Mouse (Mus musculus) heart, postnatal 0 days (tissue): ENCODE data around the gene Tgfbr3. TPM values are rescaled to one million over a fixed set of nuclear protein-coding genes. Genes with fewer than 3 reads are reported as not detected.

Experiments
- ATAC-seq: fragments of 200-750 bp; cut with Nextera tagmentation; 2 replicates; pipeline ENCODE4 v1.8.0; 2017; ENCODE audit warnings: low read depth, moderate number of reproducible peaks, moderate library complexity; ENCODE audit not compliant: insufficient read depth
- DNase-seq: peaks from one replicate; pipeline ENCODE4 v3.0.0-alpha.2; 2016; ENCODE audit warnings: low spot score
- H3K27ac ChIP-seq: fragments of 300-500 bp; sonication (generic); 2 replicates; pipeline ENCODE4 v1.5.1; 2014; ENCODE audit warnings: low read depth, mild to moderate bottlenecking
- H3K27me3 ChIP-seq: fragments of 300-500 bp; sonication (generic); 2 replicates; pipeline ENCODE4 v1.6.1; 2014; ENCODE audit warnings: low read length, mixed read lengths; ENCODE audit not compliant: control insufficient read depth, insufficient read depth
- H3K36me3 ChIP-seq: fragments of 300-500 bp; sonication (generic); replicated peaks from 2 replicates; pipeline ENCODE4 v1.6.1; 2014; ENCODE audit warnings: low read length, mixed read lengths; ENCODE audit not compliant: control insufficient read depth, insufficient read depth
- H3K4me1 ChIP-seq: fragments of 300-500 bp; sonication (generic); 2 replicates; pipeline ENCODE4 v1.6.1; 2014; ENCODE audit warnings: antibody characterized with exemption; ENCODE audit not compliant: control insufficient read depth, insufficient read depth
- H3K4me2 ChIP-seq: fragments of 300-500 bp; sonication (generic); 2 replicates; pipeline ENCODE4 v1.6.1; 2014; ENCODE audit warnings: low read depth, mild to moderate bottlenecking, low read length, moderate library complexity
- H3K4me3 ChIP-seq: fragments of 300-500 bp; sonication (generic); 2 replicates; pipeline ENCODE4 v1.5.1; 2014; ENCODE audit warnings: low read depth, low read length
- H3K9ac ChIP-seq: fragments of 300-500 bp; sonication (generic); replicated peaks from 2 replicates; pipeline ENCODE4 v1.6.1; 2014; ENCODE audit warnings: low read depth, low read length, mixed read lengths
- H3K9me3 ChIP-seq: fragments of 300-500 bp; sonication (generic); replicated peaks from 2 replicates; pipeline ENCODE4 v1.6.1; 2016; ENCODE audit warnings: low read length; ENCODE audit not compliant: control insufficient read depth
- CTCF ChIP-seq: IDR thresholded peaks from 2 replicates; pipeline ENCODE4 v1.5.1; 2016; ENCODE audit warnings: antibody characterized with exemption, control low read depth, low read depth
- EP300 ChIP-seq: IDR thresholded peaks from 2 replicates; pipeline ENCODE4 v1.6.1; 2016; ENCODE audit warnings: antibody characterized with exemption, low read depth
- WGBS: fragments of 180-500 bp; shearing (Covaris S2); extraction: QIAGEN DNeasy Blood & Tissue Kit; methylation state at CpG from one replicate; pipeline ENCODE4 v1.1.7; 2014; 5-methylcytosine and 5-hydroxymethylcytosine counted together
- polyA plus RNA-seq: library from polyadenylated mRNA; unstranded; fragments of >200 nt; fragmentation: Nextera tagmentation; extraction: Ambion mirVana; gene quantifications from 2 replicates; pipeline ENCODE4 v1.2.1, GENCODE M21; 2015
- total RNA-seq: library from RNA; depleted of rRNA; stranded (reverse); fragments of >200 nt; gene quantifications from 2 replicates; pipeline ENCODE4 v1.2.3, GENCODE M21; 2014; ENCODE audit warnings: low replicate concordance

Gene Tgfbr3
- total and polyA plus RNA-seq, 2 experiments from 2014 or later = 11.8 to 60.6 TPM

DNA sequence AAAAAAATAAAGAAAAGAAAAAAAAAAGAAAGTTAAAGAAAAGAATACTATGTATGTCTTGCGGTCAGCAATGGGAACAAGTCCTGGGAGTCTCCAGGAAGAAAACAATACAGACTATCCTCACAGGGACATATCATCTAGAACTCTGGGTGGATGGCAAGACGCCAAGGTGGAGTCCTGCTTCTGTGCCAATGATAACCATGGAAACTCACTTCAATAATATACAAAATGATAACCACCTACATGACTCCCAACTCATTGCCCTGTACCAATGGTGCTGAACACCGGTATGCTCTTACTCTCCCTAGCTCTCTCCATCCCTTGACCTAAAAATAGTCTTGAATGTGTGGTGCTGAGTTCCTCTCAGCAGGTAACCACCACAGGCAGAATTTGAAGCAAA is 168.8 kb downstream of the Tgfbr3 start:
- DNase-seq (peak; percentile 45), ATAC-seq (no peak)
- TF ChIP-seq EP300 (no peak), CTCF (no peak)
- H3K27me3 ChIP-seq = no peaks in the 10 kb centered on the region
- H3K4me1 ChIP-seq = peaks cover 13% of the 10 kb centered on the region
- H3K27ac ChIP-seq = peak overlapping the region; percentile 63; the same call in 1 of the 2 replicates
- H3K4me2 ChIP-seq = no peak overlapping the region
- no peaks in the 10 kb centered on the region for H3K9me3 ChIP-seq
- H3K36me3 ChIP-seq = peaks cover 38% of the 10 kb centered on the region
- no peak overlapping the region for H3K4me3 ChIP-seq
- no peak overlapping the region for H3K9ac ChIP-seq
- 32% methylated on average over 3 of the region's 3 CpGs for WGBS

DNA sequence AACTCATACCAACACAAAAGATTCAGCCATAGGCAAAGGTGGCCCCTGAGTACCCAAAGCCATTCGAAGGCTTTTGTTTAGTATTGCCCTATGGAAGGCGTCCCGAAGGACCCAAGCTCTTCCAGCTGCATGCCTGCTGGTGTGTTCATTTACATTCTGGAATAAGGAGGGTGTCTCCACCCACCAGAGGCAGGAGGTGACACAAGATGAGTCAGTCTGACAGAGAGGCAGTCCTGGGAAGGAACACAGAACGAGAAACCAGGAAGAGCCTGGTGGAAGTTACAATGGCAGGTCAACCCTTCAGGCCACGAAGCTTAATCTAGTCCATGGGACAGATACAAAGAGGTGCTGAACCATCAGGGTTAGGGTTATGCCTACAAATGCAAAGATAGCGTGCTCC is 169.5 kb downstream of the Tgfbr3 start:
- H3K36me3 ChIP-seq = peaks cover 43% of the 10 kb centered on the region
- ATAC-seq (0 out of 2 replicates have a peak, but pooled peaks have one; percentile 18), DNase-seq (no peak)
- H3K9ac ChIP-seq = no peak overlapping the region
- no peak overlapping the region for H3K4me2 ChIP-seq
- peaks cover 13% of the 10 kb centered on the region for H3K4me1 ChIP-seq
- no peaks in the 10 kb centered on the region for H3K27me3 ChIP-seq
- TF ChIP-seq EP300 = no peak
- TF ChIP-seq CTCF = no peak
- no peaks in the 10 kb centered on the region for H3K9me3 ChIP-seq
- 58% methylated on average over 6 of the region's 6 CpGs for whole genome bisulfite sequencing
- no peak overlapping the region for H3K4me3 ChIP-seq
- H3K27ac ChIP-seq = no peak overlapping the region

DNA sequence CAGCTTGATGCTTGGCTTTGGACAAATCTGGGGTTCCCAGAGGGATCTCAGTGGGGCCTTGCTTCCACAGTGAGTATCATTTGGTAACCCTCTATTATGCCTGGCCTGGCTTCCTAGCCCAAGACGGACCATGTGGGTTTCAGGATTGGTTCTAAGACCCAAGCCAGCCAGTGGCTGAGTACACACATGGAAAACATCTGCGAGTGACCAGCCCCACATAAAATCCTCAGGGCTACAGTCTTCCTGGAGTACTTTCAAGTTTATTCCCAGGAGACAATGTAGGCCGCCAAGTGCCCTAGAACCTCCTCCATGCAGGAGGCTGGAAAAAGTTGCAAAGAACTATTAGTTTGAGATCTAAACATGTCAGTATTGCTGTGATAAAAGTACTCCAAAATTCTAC is 172.6 kb downstream of the Tgfbr3 start:
- DNase-seq = no peak
- peak; percentile 45 for ATAC-seq
- Histone ChIP-seq H3K9me3 (no peaks in the 10 kb centered on the region), H3K27me3 (no peaks in the 10 kb centered on the region), H3K9ac (no peak overlapping the region), H3K36me3 (peaks cover 37% of the 10 kb centered on the region), H3K27ac (peak overlapping the region; percentile 26; the same call in 1 of the 2 replicates), H3K4me3 (no peak overlapping the region), H3K4me1 (peaks cover 14% of the 10 kb centered on the region), H3K4me2 (no peak overlapping the region)
- TF ChIP-seq EP300 (no peak), CTCF (no peak)
- 65% methylated on average over 3 of the region's 3 CpGs for WGBS

DNA sequence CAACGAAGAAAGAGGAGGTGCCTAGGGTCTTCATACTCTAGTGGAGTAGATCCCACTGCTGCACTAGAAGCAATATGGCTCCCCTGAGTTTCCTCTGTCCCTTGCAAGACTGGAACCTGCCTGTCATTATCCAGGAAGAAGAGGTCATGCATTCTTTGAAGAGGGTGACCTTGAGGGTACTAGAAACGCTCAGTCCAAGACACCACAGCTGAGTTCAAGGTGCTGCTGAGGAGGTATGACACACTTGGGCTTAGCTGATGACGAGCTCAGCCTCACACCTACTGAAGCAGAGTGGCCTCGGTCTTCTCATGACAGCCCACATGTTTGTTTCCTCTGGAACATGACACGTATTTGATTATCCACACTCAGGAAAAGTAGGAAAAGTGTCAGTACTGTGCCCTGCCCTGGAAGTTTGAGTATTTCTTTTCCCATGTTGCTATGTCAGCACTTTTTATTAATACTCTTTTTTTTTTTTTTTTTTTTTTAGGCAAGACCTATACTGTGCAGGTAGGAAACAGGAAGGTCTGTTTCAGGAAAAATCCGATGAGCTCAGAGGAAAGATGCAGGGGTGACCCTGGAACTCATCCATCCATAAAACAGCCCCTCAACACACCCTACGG is 176.7 kb downstream of the Tgfbr3 start:
- Histone ChIP-seq H3K36me3 (peaks cover 48% of the 10 kb centered on the region), H3K4me3 (no peak overlapping the region), H3K9ac (no peak overlapping the region), H3K27me3 (no peaks in the 10 kb centered on the region), H3K4me2 (no peak overlapping the region), H3K9me3 (no peaks in the 10 kb centered on the region), H3K4me1 (peaks cover 19% of the 10 kb centered on the region), H3K27ac (no peak overlapping the region)
- no peak for ATAC-seq
- WGBS = 53% methylated on average over 7 of the region's 7 CpGs
- TF ChIP-seq CTCF (no peak), EP300 (no peak)
- DNase-seq = no peak

GRCm38 (mm10) chr5:107111802-107112201 is 177.6 kb downstream of the Tgfbr3 start:
- 27% methylated on average over 3 of the region's 3 CpGs for WGBS
- no peaks in the 10 kb centered on the region for H3K9me3 ChIP-seq
- no peak overlapping the region for H3K9ac ChIP-seq
- H3K4me2 ChIP-seq = no peak overlapping the region
- H3K27me3 ChIP-seq = no peaks in the 10 kb centered on the region
- no peak overlapping the region for H3K4me3 ChIP-seq
- H3K27ac ChIP-seq = peak overlapping the region; percentile 27
- TF ChIP-seq CTCF = no peak
- TF ChIP-seq EP300 = no peak
- H3K4me1 ChIP-seq = peaks cover 19% of the 10 kb centered on the region
- H3K36me3 ChIP-seq = peaks cover 43% of the 10 kb centered on the region
- DNase-seq = peak; percentile 53
- ATAC-seq = peak; percentile 42
